Mouse (Mus musculus): Measurements from ENCODE around the gene Slc26a6. TPM values are rescaled to one million over a fixed set of nuclear protein-coding genes. Genes with fewer than 3 reads are reported as not detected.

Slc26a6 gene
- total RNA-seq, 2 experiments from 2014 or later: 10.8 to 12.9 TPM

Small RNA genes lying within 50 kb of the gene (microRNA-seq; reads per million reads assigned to microRNA genes)
- gene Gm23156: 0 reads per million in 2 experiments

Other genes starting within 250 kb of the Slc26a6 start
- gene Arih2, start 203.9 kb upstream of the Slc26a6 start, total RNA-seq (2021): 10 to 100 TPM; 62.5 to 67.0 TPM
- 10 to 100 TPM; 63.7 to 69.4 TPM for gene Slc25a20, start 191.2 kb upstream of the Slc26a6 start, total RNA-seq (2021)
- 100 to 1,000 TPM; 113 TPM for gene Prkar2a, start 164.0 kb upstream of the Slc26a6 start, total RNA-seq (2021)
- gene Ip6k2, start 69.5 kb upstream of the Slc26a6 start, total RNA-seq (2021): 10 to 100 TPM; 30.6 to 39.6 TPM
- gene Nckipsd, start 44.9 kb upstream of the Slc26a6 start, total RNA-seq (2021): 1 to 10 TPM; 5.3 to 6.3 TPM
- under 1 TPM; 0.14 to 0.54 TPM for gene Celsr3, start 27.0 kb upstream of the Slc26a6 start, total RNA-seq (2021)
- gene Tmem89, start 61.3 kb downstream of the Slc26a6 start, total RNA-seq (2021): not detected
- 100 to 1,000 TPM; 676 to 836 TPM for gene Uqcrc1, start 83.3 kb downstream of the Slc26a6 start, total RNA-seq (2021)
- 1 to 10 TPM; 5.4 to 6.9 TPM for gene Col7a1, start 100.3 kb downstream of the Slc26a6 start, total RNA-seq (2021)
- gene Ucn2, start 132.7 kb downstream of the Slc26a6 start, total RNA-seq (2021): 1 to 10 TPM in 1 of 2 experiments, under 1 TPM in 1; 0.82 to 1.2 TPM
- gene Pfkfb4, start 138.5 kb downstream of the Slc26a6 start, total RNA-seq (2021): 10 to 100 TPM; 26.9 TPM
- 10 to 100 TPM; 30.9 to 39.2 TPM for gene Shisa5, start 185.3 kb downstream of the Slc26a6 start, total RNA-seq (2021)
- gene Trex1, start 206.5 kb downstream of the Slc26a6 start, total RNA-seq (2021): 10 to 100 TPM; 10.8 to 11.4 TPM
- 10 to 100 TPM in 1 of 2 experiments, 1 to 10 TPM in 1; 7.6 to 11.6 TPM for gene Atrip, start 220.8 kb downstream of the Slc26a6 start, total RNA-seq (2021)
- gene Ccdc51, start 229.2 kb downstream of the Slc26a6 start, total RNA-seq (2021): 1 to 10 TPM; 7.1 to 7.6 TPM
- 100 to 1,000 TPM; 213 to 219 TPM for gene Tma7, start 229.3 kb downstream of the Slc26a6 start, total RNA-seq (2021)
- 1 to 10 TPM; 3.5 to 6.2 TPM for gene Plxnb1, start 242.1 kb downstream of the Slc26a6 start, total RNA-seq (2021)

Data from gastrocnemius, postnatal 10 days (tissue).